Mouse (Mus musculus) kidney, adult 2 months (tissue): Measurements from ENCODE around the gene Klrb1c.
"Not testable (repeated sequence)": the region's sequence is repeated elsewhere in the genome, so short reads cannot be mapped to it uniquely, and the experiment has no call there.

ENCODE experiments used
- CTCF ChIP-seq: fragments of 200-500 bp; conservative IDR thresholded peaks from 2 replicates; pipeline ENCODE4 v1.5.1; 2011; ENCODE audit warnings: low read depth, mild to moderate bottlenecking, control low read depth, low read length, moderate library complexity, mixed read lengths; ENCODE audit not compliant: insufficient read depth, insufficient read length
- POLR2A ChIP-seq: fragments of 200-500 bp; IDR thresholded peaks from one replicate; pipeline ENCODE4 v1.6.1; 2011; ENCODE audit warnings: low read depth, low read length, control low read depth

DNA sequence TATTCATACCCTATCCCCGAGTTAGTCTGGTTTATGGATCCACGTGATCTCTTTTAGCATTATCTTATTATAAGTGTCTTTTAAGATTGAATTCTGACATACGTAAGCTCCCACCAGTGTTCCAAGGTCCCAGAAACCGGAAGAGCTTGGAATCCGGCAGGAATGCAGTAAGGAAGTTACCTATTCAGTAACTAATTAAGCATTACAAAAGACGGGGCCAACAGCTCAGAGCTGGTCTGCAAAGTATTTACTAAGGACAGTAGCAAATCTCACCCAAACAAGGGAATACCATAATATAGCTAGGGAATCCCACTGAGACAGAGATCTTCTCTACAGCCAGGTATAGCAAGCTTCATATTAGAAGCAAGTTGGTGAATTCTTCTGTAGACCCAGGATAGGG lies 42.0 kb downstream of the Klrb1c start:
- TF ChIP-seq CTCF, POLR2A: not testable (repeated sequence)
